Mouse (Mus musculus) skeletal muscle tissue, postnatal 0 days (tissue): ENCODE data around the gene En1. TPM values are rescaled to one million over a fixed set of nuclear protein-coding genes. Genes with fewer than 3 reads are reported as not detected.

ENCODE experiments used
- polyA plus RNA-seq: library from polyadenylated mRNA; unstranded; fragments of >200 nt; fragmentation: Nextera tagmentation; extraction: Ambion mirVana; gene quantifications from 2 replicates; pipeline ENCODE4 v1.2.1, GENCODE M21; 2015

Gene En1
- 0.81 and 1.3 TPM in 2 replicates for polyA plus RNA-seq

DNA sequence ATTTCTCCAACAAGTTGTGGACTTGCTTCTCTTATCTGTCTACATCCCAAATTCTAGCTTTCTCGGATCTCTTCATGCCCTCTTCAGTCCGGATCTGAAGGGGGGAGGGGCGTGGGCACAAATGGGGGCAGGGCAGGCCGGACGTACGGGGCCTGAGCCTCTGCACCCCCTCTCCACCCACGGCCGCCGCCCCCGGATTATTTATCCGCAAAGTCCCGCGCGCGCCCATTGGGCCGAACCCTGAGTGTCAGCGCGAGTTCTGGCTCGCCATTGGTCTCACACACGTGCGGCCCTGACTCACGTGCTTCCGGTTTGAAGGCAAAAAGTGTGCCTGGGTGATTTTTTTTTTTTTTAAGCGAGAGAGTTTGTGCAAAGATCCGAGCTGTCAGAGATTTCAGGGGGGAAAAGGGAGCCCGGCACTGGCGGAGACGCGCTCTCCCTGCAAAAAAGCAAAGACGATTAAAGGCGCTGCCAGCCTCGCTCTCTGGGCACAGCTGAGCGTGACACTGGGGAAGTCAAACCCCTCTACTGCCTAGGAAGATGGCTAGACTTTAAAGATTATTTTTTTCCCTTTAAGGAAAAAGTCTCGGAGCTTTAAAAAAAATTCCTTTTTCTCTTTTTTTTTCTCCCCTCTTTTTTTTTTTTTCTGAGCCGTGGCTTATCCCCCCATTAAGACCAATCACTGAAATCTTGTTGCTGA is at the start of gene En1:
TSS of gene En1 (plus strand) at position 388 of the 700 bp plus-strand sequence.

Other genes with a start within 250 kb of the En1 start
- 0.50 and 1.00 TPM in 2 replicates for gene Marco, start 97.4 kb upstream of the En1 start, polyA plus RNA-seq